Mouse (Mus musculus): Measurements from ENCODE around the gene Gnmt. TPM values are rescaled to one million over a fixed set of nuclear protein-coding genes. Genes with fewer than 3 reads are reported as not detected.

The Gnmt gene
- polyA plus RNA-seq, 1 experiment from 2014 or later: 0.51 TPM

- DNase-seq (ENCODE audit: low spot score): no peak
- no peaks in the 10 kb centered on the region for H3K27me3 ChIP-seq (replicated peaks; ENCODE audit: low read depth, poor library complexity, severe bottlenecking)
- 72% methylated on average over 2 of the region's 2 CpGs for WGBS
Measured at GRCm38 (mm10) chr17:46763544-46763943, 34.6 kb upstream of the Gnmt start, which contains the start of gene Ptcra. Gene Ptcra (minus strand): TSS chr17:46763712.

GRCm38 (mm10) chr17:46758753-46759152 lies 29.8 kb upstream of the Gnmt start:
- Histone ChIP-seq H3K9me3 (no peaks in the 10 kb centered on the region), H3K27me3 (replicated peaks; ENCODE audit: low read depth, poor library complexity, severe bottlenecking) (no peaks in the 10 kb centered on the region), H3K27ac (replicated peaks) (no peak overlapping the region), H3K4me1 (peaks cover 15% of the 10 kb centered on the region), H3K36me3 (replicated peaks) (no peaks in the 10 kb centered on the region), H3K4me3 (no peak overlapping the region)
- 86% methylated on average over 12 of the region's 12 CpGs for WGBS
- no peak for DNase-seq (ENCODE audit: low spot score)

More at GRCm38 (mm10) chr17:46763544-46763943, 34.6 kb upstream of the Gnmt start, which contains the start of gene Ptcra:
- Histone ChIP-seq H3K4me3 (no peak within 1 kb of the TSS), H3K9me3 (no peaks in the 10 kb centered on the region), H3K36me3 (replicated peaks) (no peaks in the 10 kb centered on the region), H3K4me1 (peaks cover 7% of the 10 kb centered on the region), H3K27ac (replicated peaks) (no peak within 1 kb of the TSS)

- no peaks in the 10 kb centered on the region for H3K9me3 ChIP-seq
- DNase-seq (ENCODE audit: low spot score): peak; percentile 100
- H3K27me3 ChIP-seq (replicated peaks; ENCODE audit: low read depth, poor library complexity, severe bottlenecking): no peaks in the 10 kb centered on the region
- under 1% methylated on average over 58 of the region's 58 CpGs for WGBS
- peak within 1 kb of the TSS; percentile 86 for H3K4me3 ChIP-seq
- peak within 1 kb of the TSS; percentile 91 for H3K27ac ChIP-seq (replicated peaks)
- H3K4me1 ChIP-seq: peaks cover 32% of the 10 kb centered on the region
- peaks cover 22% of the 10 kb centered on the region for H3K36me3 ChIP-seq (replicated peaks)
Measured at GRCm38 (mm10) chr17:46751794-46752556, 23.0 kb upstream of the Gnmt start, which contains the start of gene Cnpy3. Gene Cnpy3 (minus strand): TSS chr17:46752214.

GRCm38 (mm10) chr17:46751056-46751793 lies 22.3 kb upstream of the Gnmt start:
- no peaks in the 10 kb centered on the region for H3K27me3 ChIP-seq (replicated peaks; ENCODE audit: low read depth, poor library complexity, severe bottlenecking)
- 30% methylated on average over 16 of the region's 16 CpGs for whole genome bisulfite sequencing
- H3K4me3 ChIP-seq: peak overlapping the region; percentile 86
- no peak for DNase-seq (ENCODE audit: low spot score)
- H3K9me3 ChIP-seq: no peaks in the 10 kb centered on the region
- peaks cover 25% of the 10 kb centered on the region for H3K4me1 ChIP-seq
- H3K27ac ChIP-seq (replicated peaks): peak overlapping the region; percentile 91
- peaks cover 29% of the 10 kb centered on the region for H3K36me3 ChIP-seq (replicated peaks)

- Histone ChIP-seq H3K36me3 (replicated peaks) (peaks cover 36% of the 10 kb centered on the region), H3K4me1 (peaks cover 21% of the 10 kb centered on the region), H3K27ac (replicated peaks) (peak overlapping the region; percentile 91), H3K27me3 (replicated peaks; ENCODE audit: low read depth, poor library complexity, severe bottlenecking) (no peaks in the 10 kb centered on the region), H3K4me3 (peak overlapping the region; percentile 86), H3K9me3 (no peaks in the 10 kb centered on the region)
- no peak for DNase-seq (ENCODE audit: low spot score)
- WGBS: 95% methylated on average over 4 of the region's 4 CpGs
Measured at GRCm38 (mm10) chr17:46750580-46750979, 21.6 kb upstream of the Gnmt start.

GRCm38 (mm10) chr17:46749282-46749681 lies 20.3 kb upstream of the Gnmt start:
- Histone ChIP-seq H3K4me1 (peaks cover 21% of the 10 kb centered on the region), H3K4me3 (no peak overlapping the region), H3K36me3 (replicated peaks) (peaks cover 48% of the 10 kb centered on the region), H3K9me3 (no peaks in the 10 kb centered on the region), H3K27ac (replicated peaks) (no peak overlapping the region), H3K27me3 (replicated peaks; ENCODE audit: low read depth, poor library complexity, severe bottlenecking) (no peaks in the 10 kb centered on the region)
- WGBS: 91% methylated on average over 5 of the region's 5 CpGs
- no peak for DNase-seq (ENCODE audit: low spot score)

- DNase-seq (ENCODE audit: low spot score): no peak
- WGBS: 94% methylated on average over 2 of the region's 2 CpGs
- H3K27me3 ChIP-seq (replicated peaks; ENCODE audit: low read depth, poor library complexity, severe bottlenecking): no peaks in the 10 kb centered on the region
- H3K9me3 ChIP-seq: no peaks in the 10 kb centered on the region
- peaks cover 63% of the 10 kb centered on the region for H3K36me3 ChIP-seq (replicated peaks)
- no peak overlapping the region for H3K27ac ChIP-seq (replicated peaks)
- peaks cover 20% of the 10 kb centered on the region for H3K4me1 ChIP-seq
- no peak overlapping the region for H3K4me3 ChIP-seq
Measured at GRCm38 (mm10) chr17:46747806-46748205, 18.8 kb upstream of the Gnmt start.

GRCm38 (mm10) chr17:46747234-46747633 lies 18.3 kb upstream of the Gnmt start:
- H3K36me3 ChIP-seq (replicated peaks): peaks cover 68% of the 10 kb centered on the region
- H3K27me3 ChIP-seq (replicated peaks; ENCODE audit: low read depth, poor library complexity, severe bottlenecking): no peaks in the 10 kb centered on the region
- no peak for DNase-seq (ENCODE audit: low spot score)
- H3K9me3 ChIP-seq: no peaks in the 10 kb centered on the region
- 86% methylated on average over 8 of the region's 8 CpGs for WGBS
- no peak overlapping the region for H3K27ac ChIP-seq (replicated peaks)
- H3K4me3 ChIP-seq: no peak overlapping the region
- H3K4me1 ChIP-seq: peaks cover 14% of the 10 kb centered on the region

- 82% methylated on average over 2 of the region's 2 CpGs for WGBS
- Histone ChIP-seq H3K4me1 (peaks cover 3% of the 10 kb centered on the region), H3K36me3 (replicated peaks) (peaks cover 81% of the 10 kb centered on the region), H3K27ac (replicated peaks) (no peak overlapping the region), H3K27me3 (replicated peaks; ENCODE audit: low read depth, poor library complexity, severe bottlenecking) (no peaks in the 10 kb centered on the region), H3K4me3 (no peak overlapping the region), H3K9me3 (no peaks in the 10 kb centered on the region)
- DNase-seq (ENCODE audit: low spot score): no peak
Measured at GRCm38 (mm10) chr17:46745506-46745905, 16.5 kb upstream of the Gnmt start.

- Histone ChIP-seq H3K36me3 (replicated peaks) (peaks cover 83% of the 10 kb centered on the region), H3K27me3 (replicated peaks; ENCODE audit: low read depth, poor library complexity, severe bottlenecking) (no peaks in the 10 kb centered on the region), H3K9me3 (no peaks in the 10 kb centered on the region), H3K4me1 (no peaks in the 10 kb centered on the region), H3K4me3 (no peak overlapping the region), H3K27ac (replicated peaks) (no peak overlapping the region)
- no peak for DNase-seq (ENCODE audit: low spot score)
- WGBS: 91% methylated on average over 9 of the region's 9 CpGs
Measured at GRCm38 (mm10) chr17:46742986-46743385, 14.0 kb upstream of the Gnmt start.

GRCm38 (mm10) chr17:46741305-46741704 lies 12.3 kb upstream of the Gnmt start:
- Histone ChIP-seq H3K27me3 (replicated peaks; ENCODE audit: low read depth, poor library complexity, severe bottlenecking) (no peaks in the 10 kb centered on the region), H3K27ac (replicated peaks) (no peak overlapping the region), H3K4me1 (no peaks in the 10 kb centered on the region), H3K36me3 (replicated peaks) (peaks cover 79% of the 10 kb centered on the region), H3K4me3 (no peak overlapping the region), H3K9me3 (no peaks in the 10 kb centered on the region)
- 92% methylated on average over 6 of the region's 6 CpGs for WGBS
- no peak for DNase-seq (ENCODE audit: low spot score)

GRCm38 (mm10) chr17:46736160-46736559 lies 7.2 kb upstream of the Gnmt start:
- H3K27me3 ChIP-seq (replicated peaks; ENCODE audit: low read depth, poor library complexity, severe bottlenecking): no peaks in the 10 kb centered on the region
- H3K27ac ChIP-seq (replicated peaks): no peak overlapping the region
- H3K4me1 ChIP-seq: no peaks in the 10 kb centered on the region
- WGBS: 62% methylated on average over 10 of the region's 10 CpGs
- DNase-seq (ENCODE audit: low spot score): peak; percentile 35
- peaks cover 55% of the 10 kb centered on the region for H3K36me3 ChIP-seq (replicated peaks)
- no peaks in the 10 kb centered on the region for H3K9me3 ChIP-seq
- H3K4me3 ChIP-seq: no peak overlapping the region
